Mouse (Mus musculus) cerebellum, adult (tissue): ENCODE measurements around the gene Fkbp15.

Source experiments
- ATAC-seq: cut with Nextera tagmentation; 2 replicates; pipeline ENCODE4 v1.9.2; 2017; ENCODE audit warnings: mild to moderate bottlenecking, moderate library complexity, mixed read lengths; ENCODE audit not compliant: insufficient number of reproducible peaks, low FRiP score, low TSS enrichment

Gene Fkbp15

GRCm38 (mm10) chr4:62372818-62373520 lies 12.6 kb upstream of the Fkbp15 start:
- ATAC-seq: no peak

GRCm38 (mm10) chr4:62372410-62372809 lies 12.1 kb upstream of the Fkbp15 start:
- no peak for ATAC-seq

- no peak for ATAC-seq
Measured at GRCm38 (mm10) chr4:62369091-62369490, 8.7 kb upstream of the Fkbp15 start.

GRCm38 (mm10) chr4:62367586-62367985 lies 7.2 kb upstream of the Fkbp15 start:
- no peak for ATAC-seq

- ATAC-seq: no peak
Measured at GRCm38 (mm10) chr4:62366291-62366690, 5.9 kb upstream of the Fkbp15 start.

GRCm38 (mm10) chr4:62364299-62364698 lies 4.0 kb upstream of the Fkbp15 start:
- ATAC-seq: no peak

- no peak for ATAC-seq
Measured at GRCm38 (mm10) chr4:62362437-62362836, 2.1 kb upstream of the Fkbp15 start.

- ATAC-seq: no peak
Measured at GRCm38 (mm10) chr4:62361997-62362396, 1.6 kb upstream of the Fkbp15 start.

GRCm38 (mm10) chr4:62361571-62361970 lies 1.2 kb upstream of the Fkbp15 start:
- ATAC-seq: no peak

GRCm38 (mm10) chr4:62360805-62361455 lies 582 bp upstream of the Fkbp15 start:
- peak; percentile 6; the same call in 1 of the 2 replicates for ATAC-seq

GRCm38 (mm10) chr4:62359256-62359775 lies 1.0 kb downstream of the Fkbp15 start:
- no peak for ATAC-seq

- no peak for ATAC-seq
Measured at GRCm38 (mm10) chr4:62357631-62358148, 2.7 kb downstream of the Fkbp15 start.

- ATAC-seq: no peak
Measured at GRCm38 (mm10) chr4:62349371-62349770, 11.0 kb downstream of the Fkbp15 start.

- ATAC-seq: no peak
Measured at GRCm38 (mm10) chr4:62348329-62348705, 12.0 kb downstream of the Fkbp15 start.

GRCm38 (mm10) chr4:62347605-62348328 lies 12.6 kb downstream of the Fkbp15 start:
- no peak for ATAC-seq

- ATAC-seq: no peak
Measured at GRCm38 (mm10) chr4:62345827-62346226, 14.5 kb downstream of the Fkbp15 start.

GRCm38 (mm10) chr4:62344000-62344399 lies 16.3 kb downstream of the Fkbp15 start:
- no peak for ATAC-seq

GRCm38 (mm10) chr4:62338536-62338935 lies 21.8 kb downstream of the Fkbp15 start:
- no peak for ATAC-seq

GRCm38 (mm10) chr4:62331977-62332376 lies 28.4 kb downstream of the Fkbp15 start:
- ATAC-seq: no peak

- ATAC-seq: no peak
Measured at GRCm38 (mm10) chr4:62328941-62329660, 31.2 kb downstream of the Fkbp15 start.
